Mouse (Mus musculus): Measurements from ENCODE around the gene Jade2. TPM values are rescaled to one million over a fixed set of nuclear protein-coding genes. Genes with fewer than 3 reads are reported as not detected.
A peak's percentile ranks its signal among the peaks of the same experiment; 100 is the strongest.

Jade2 gene
- polyA plus RNA-seq, 1 experiment: 2.9 TPM

GRCm38 (mm10) chr11:51823271-51823670 is 34.2 kb downstream of the Jade2 start:
- H3K4me1 ChIP-seq (ENCODE audit: control insufficient read depth, insufficient read depth, low read length): no peaks in the 10 kb centered on the region
- no peaks in the 10 kb centered on the region for H3K27me3 ChIP-seq (ENCODE audit: control insufficient read depth, insufficient read depth, low read length)
- no peak for TF ChIP-seq CTCF (IDR thresholded peaks at IDR 0.05; ENCODE audit: control insufficient read depth, insufficient read depth, insufficient replicate concordance, low read depth, low read length)
- no peak for TF ChIP-seq POLR2A (IDR thresholded peaks at IDR 0.05; ENCODE audit: control insufficient read depth, low read depth, low read length)
- H3K4me3 ChIP-seq (ENCODE audit: control insufficient read depth, low read depth, low read length): no peak overlapping the region
- H3K27ac ChIP-seq (ENCODE audit: control insufficient read depth, insufficient read depth, low read depth, low read length): no peak overlapping the region
- H3K36me3 ChIP-seq (ENCODE audit: control insufficient read depth, insufficient read depth, low read length): no peaks in the 10 kb centered on the region

- Histone ChIP-seq H3K27me3 (ENCODE audit: control insufficient read depth, insufficient read depth, low read length) (no peaks in the 10 kb centered on the region), H3K4me1 (ENCODE audit: control insufficient read depth, insufficient read depth, low read length) (no peaks in the 10 kb centered on the region), H3K27ac (ENCODE audit: control insufficient read depth, insufficient read depth, low read depth, low read length) (no peak overlapping the region), H3K4me3 (ENCODE audit: control insufficient read depth, low read depth, low read length) (no peak overlapping the region), H3K36me3 (ENCODE audit: control insufficient read depth, insufficient read depth, low read length) (no peaks in the 10 kb centered on the region)
- no peak for TF ChIP-seq POLR2A (IDR thresholded peaks at IDR 0.05; ENCODE audit: control insufficient read depth, low read depth, low read length)
- no peak for TF ChIP-seq CTCF (IDR thresholded peaks at IDR 0.05; ENCODE audit: control insufficient read depth, insufficient read depth, insufficient replicate concordance, low read depth, low read length)
These were observed 34.7 kb downstream of the Jade2 start for GRCm38 (mm10) chr11:51822736-51823135.

- TF ChIP-seq POLR2A (IDR thresholded peaks at IDR 0.05; ENCODE audit: control insufficient read depth, low read depth, low read length) (no peak), CTCF (IDR thresholded peaks at IDR 0.05; ENCODE audit: control insufficient read depth, insufficient read depth, insufficient replicate concordance, low read depth, low read length) (peak; percentile 88)
- Histone ChIP-seq H3K27ac (ENCODE audit: control insufficient read depth, insufficient read depth, low read depth, low read length) (no peak overlapping the region), H3K27me3 (ENCODE audit: control insufficient read depth, insufficient read depth, low read length) (no peaks in the 10 kb centered on the region), H3K4me1 (ENCODE audit: control insufficient read depth, insufficient read depth, low read length) (peaks cover 5% of the 10 kb centered on the region; the same call in 1 of the 2 replicates), H3K36me3 (ENCODE audit: control insufficient read depth, insufficient read depth, low read length) (no peaks in the 10 kb centered on the region), H3K4me3 (ENCODE audit: control insufficient read depth, low read depth, low read length) (no peak overlapping the region)
These were observed 36.6 kb downstream of the Jade2 start for GRCm38 (mm10) chr11:51820861-51821260.

GRCm38 (mm10) chr11:51819964-51820363 is 37.5 kb downstream of the Jade2 start:
- Histone ChIP-seq H3K36me3 (ENCODE audit: control insufficient read depth, insufficient read depth, low read length) (no peaks in the 10 kb centered on the region), H3K4me3 (ENCODE audit: control insufficient read depth, low read depth, low read length) (no peak overlapping the region), H3K27ac (ENCODE audit: control insufficient read depth, insufficient read depth, low read depth, low read length) (no peak overlapping the region)

GRCm38 (mm10) chr11:51818837-51819236 is 38.6 kb downstream of the Jade2 start:
- H3K4me1 ChIP-seq (ENCODE audit: control insufficient read depth, insufficient read depth, low read length): peaks cover 5% of the 10 kb centered on the region; the same call in 1 of the 2 replicates
- TF ChIP-seq POLR2A (IDR thresholded peaks at IDR 0.05; ENCODE audit: control insufficient read depth, low read depth, low read length): no peak
- TF ChIP-seq CTCF (IDR thresholded peaks at IDR 0.05; ENCODE audit: control insufficient read depth, insufficient read depth, insufficient replicate concordance, low read depth, low read length): no peak
- H3K4me3 ChIP-seq (ENCODE audit: control insufficient read depth, low read depth, low read length): no peak overlapping the region
- H3K27me3 ChIP-seq (ENCODE audit: control insufficient read depth, insufficient read depth, low read length): no peaks in the 10 kb centered on the region
- H3K27ac ChIP-seq (ENCODE audit: control insufficient read depth, insufficient read depth, low read depth, low read length): no peak overlapping the region
- no peaks in the 10 kb centered on the region for H3K36me3 ChIP-seq (ENCODE audit: control insufficient read depth, insufficient read depth, low read length)

More at GRCm38 (mm10) chr11:51819964-51820363, 37.5 kb downstream of the Jade2 start:
- peaks cover 5% of the 10 kb centered on the region; the same call in 1 of the 2 replicates for H3K4me1 ChIP-seq (ENCODE audit: control insufficient read depth, insufficient read depth, low read length)
- H3K27me3 ChIP-seq (ENCODE audit: control insufficient read depth, insufficient read depth, low read length): no peaks in the 10 kb centered on the region
- TF ChIP-seq CTCF (IDR thresholded peaks at IDR 0.05; ENCODE audit: control insufficient read depth, insufficient read depth, insufficient replicate concordance, low read depth, low read length): peak; percentile 17; the same call in 1 of the 2 replicates
- no peak for TF ChIP-seq POLR2A (IDR thresholded peaks at IDR 0.05; ENCODE audit: control insufficient read depth, low read depth, low read length)

- H3K27ac ChIP-seq (ENCODE audit: control insufficient read depth, insufficient read depth, low read depth, low read length): no peak overlapping the region
- H3K27me3 ChIP-seq (ENCODE audit: control insufficient read depth, insufficient read depth, low read length): no peaks in the 10 kb centered on the region
- TF ChIP-seq CTCF (IDR thresholded peaks at IDR 0.05; ENCODE audit: control insufficient read depth, insufficient read depth, insufficient replicate concordance, low read depth, low read length): peak; percentile 86
- no peak for TF ChIP-seq POLR2A (IDR thresholded peaks at IDR 0.05; ENCODE audit: control insufficient read depth, low read depth, low read length)
- peaks cover 5% of the 10 kb centered on the region; the same call in 1 of the 2 replicates for H3K4me1 ChIP-seq (ENCODE audit: control insufficient read depth, insufficient read depth, low read length)
- H3K4me3 ChIP-seq (ENCODE audit: control insufficient read depth, low read depth, low read length): no peak overlapping the region
- H3K36me3 ChIP-seq (ENCODE audit: control insufficient read depth, insufficient read depth, low read length): no peaks in the 10 kb centered on the region
These were observed 39.7 kb downstream of the Jade2 start for GRCm38 (mm10) chr11:51817756-51818155.

- Histone ChIP-seq H3K27ac (ENCODE audit: control insufficient read depth, insufficient read depth, low read depth, low read length) (no peak overlapping the region), H3K27me3 (ENCODE audit: control insufficient read depth, insufficient read depth, low read length) (no peaks in the 10 kb centered on the region), H3K4me1 (ENCODE audit: control insufficient read depth, insufficient read depth, low read length) (peaks cover 2% of the 10 kb centered on the region; the same call in 1 of the 2 replicates), H3K4me3 (ENCODE audit: control insufficient read depth, low read depth, low read length) (no peak overlapping the region), H3K36me3 (ENCODE audit: control insufficient read depth, insufficient read depth, low read length) (no peaks in the 10 kb centered on the region)
- TF ChIP-seq CTCF (IDR thresholded peaks at IDR 0.05; ENCODE audit: control insufficient read depth, insufficient read depth, insufficient replicate concordance, low read depth, low read length) (no peak), POLR2A (IDR thresholded peaks at IDR 0.05; ENCODE audit: control insufficient read depth, low read depth, low read length) (no peak)
These were observed 45.4 kb downstream of the Jade2 start for GRCm38 (mm10) chr11:51812022-51812546.

All from testis, adult 2 months (tissue).